Mouse (Mus musculus): Measurements from ENCODE around the gene Lonp2. TPM values are rescaled to one million over a fixed set of nuclear protein-coding genes. Genes with fewer than 3 reads are reported as not detected.
A peak's percentile ranks its signal among the peaks of the same experiment; 100 is the strongest.

Gene Lonp2
- polyA plus RNA-seq, 1 experiment from 2014 or later = 61.4 TPM

DNA sequence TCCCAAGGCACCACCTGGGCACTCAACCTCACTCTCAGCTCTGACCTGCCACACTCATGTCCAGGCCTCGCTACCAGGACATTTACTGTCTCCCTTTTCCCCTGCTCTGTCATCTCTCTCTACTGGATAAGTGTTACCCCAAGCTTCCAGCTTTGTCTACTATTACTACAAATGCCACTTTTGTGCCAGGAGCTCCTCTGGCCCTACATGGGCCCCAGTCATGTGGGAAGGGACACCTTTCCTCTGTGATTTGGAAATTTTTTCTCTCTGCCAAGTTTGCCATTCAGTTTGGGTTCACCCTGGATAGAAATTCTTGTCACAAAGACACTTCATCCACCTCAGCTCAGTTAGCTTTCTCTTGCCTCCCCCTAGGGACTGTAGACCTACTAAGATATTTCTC, 107.0 kb downstream of the Lonp2 start:
- Histone ChIP-seq H3K4me2 (ENCODE audit: low read depth, low read length) (no peak overlapping the region), H3K36me3 (ENCODE audit: control insufficient read depth, insufficient read depth, low read length) (no peaks in the 10 kb centered on the region), H3K4me3 (replicated peaks; ENCODE audit: low read length) (no peak overlapping the region), H3K27me3 (ENCODE audit: control insufficient read depth, insufficient read depth, low read length) (no peaks in the 10 kb centered on the region), H3K4me1 (ENCODE audit: control insufficient read depth, insufficient read depth, low read length) (peaks cover 36% of the 10 kb centered on the region), H3K9ac (ENCODE audit: low read length) (no peak overlapping the region), H3K9me3 (replicated peaks; ENCODE audit: control insufficient read depth, low read length) (no peaks in the 10 kb centered on the region), H3K27ac (ENCODE audit: low read length) (no peak overlapping the region)
- WGBS = 93% methylated on average over 1 of the region's 1 CpGs
- no peak for ATAC-seq (ENCODE audit: insufficient read depth, low FRiP score)

DNA sequence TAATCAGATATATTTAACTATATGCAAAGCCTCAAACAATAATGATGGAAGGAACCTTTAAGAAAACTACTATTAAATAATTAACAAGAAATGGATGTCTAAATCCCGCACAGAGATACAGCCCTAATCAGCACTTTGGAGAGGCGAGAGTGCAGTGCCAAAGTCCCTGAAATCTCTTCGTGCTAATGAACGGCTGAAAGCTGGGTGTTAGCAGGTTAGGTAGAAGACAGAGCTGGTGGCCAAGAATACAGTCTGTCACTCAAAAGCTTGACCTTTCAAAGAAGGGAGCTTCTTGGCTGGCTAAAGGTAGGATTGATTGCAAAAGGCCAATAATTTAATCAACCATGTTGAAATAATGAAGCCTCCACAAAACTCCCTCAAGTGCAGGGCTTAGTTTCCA, 110.3 kb downstream of the Lonp2 start:
- peaks cover 24% of the 10 kb centered on the region for H3K4me1 ChIP-seq (ENCODE audit: control insufficient read depth, insufficient read depth, low read length)
- H3K4me2 ChIP-seq (ENCODE audit: low read depth, low read length) = no peak overlapping the region
- no peaks in the 10 kb centered on the region for H3K27me3 ChIP-seq (ENCODE audit: control insufficient read depth, insufficient read depth, low read length)
- 75% methylated on average over 4 of the region's 4 CpGs for WGBS
- no peak overlapping the region for H3K4me3 ChIP-seq (replicated peaks; ENCODE audit: low read length)
- ATAC-seq (ENCODE audit: insufficient read depth, low FRiP score) = no peak
- no peaks in the 10 kb centered on the region for H3K36me3 ChIP-seq (ENCODE audit: control insufficient read depth, insufficient read depth, low read length)
- no peak overlapping the region for H3K27ac ChIP-seq (ENCODE audit: low read length)
- no peaks in the 10 kb centered on the region for H3K9me3 ChIP-seq (replicated peaks; ENCODE audit: control insufficient read depth, low read length)
- no peak overlapping the region for H3K9ac ChIP-seq (ENCODE audit: low read length)

DNA sequence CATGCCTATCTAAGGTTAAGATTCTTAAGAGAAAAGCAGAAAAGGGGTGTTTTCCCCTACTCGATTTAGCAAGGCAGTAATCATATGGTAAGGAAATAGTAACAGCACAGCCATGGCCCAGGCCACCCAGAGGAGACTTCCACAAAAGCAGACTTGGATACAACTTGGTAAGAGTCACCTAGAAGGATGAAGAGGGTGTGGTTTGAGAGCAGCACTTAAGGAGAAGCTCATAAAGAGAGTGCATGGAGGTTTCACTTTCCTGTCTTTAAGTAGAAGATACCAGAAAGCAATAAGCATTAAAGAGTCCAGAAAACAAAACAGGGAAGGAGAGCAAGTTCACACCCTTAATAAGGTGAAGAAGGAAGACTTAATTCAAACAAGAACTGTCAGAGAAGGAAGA, 111.1 kb downstream of the Lonp2 start:
- Histone ChIP-seq H3K36me3 (ENCODE audit: control insufficient read depth, insufficient read depth, low read length) (no peaks in the 10 kb centered on the region), H3K9me3 (replicated peaks; ENCODE audit: control insufficient read depth, low read length) (no peaks in the 10 kb centered on the region), H3K4me2 (ENCODE audit: low read depth, low read length) (no peak overlapping the region), H3K4me1 (ENCODE audit: control insufficient read depth, insufficient read depth, low read length) (peaks cover 24% of the 10 kb centered on the region), H3K9ac (ENCODE audit: low read length) (no peak overlapping the region), H3K4me3 (replicated peaks; ENCODE audit: low read length) (no peak overlapping the region), H3K27ac (ENCODE audit: low read length) (no peak overlapping the region), H3K27me3 (ENCODE audit: control insufficient read depth, insufficient read depth, low read length) (no peaks in the 10 kb centered on the region)
- no peak for ATAC-seq (ENCODE audit: insufficient read depth, low FRiP score)
- WGBS = 71% methylated on average over 1 of the region's 1 CpGs

DNA sequence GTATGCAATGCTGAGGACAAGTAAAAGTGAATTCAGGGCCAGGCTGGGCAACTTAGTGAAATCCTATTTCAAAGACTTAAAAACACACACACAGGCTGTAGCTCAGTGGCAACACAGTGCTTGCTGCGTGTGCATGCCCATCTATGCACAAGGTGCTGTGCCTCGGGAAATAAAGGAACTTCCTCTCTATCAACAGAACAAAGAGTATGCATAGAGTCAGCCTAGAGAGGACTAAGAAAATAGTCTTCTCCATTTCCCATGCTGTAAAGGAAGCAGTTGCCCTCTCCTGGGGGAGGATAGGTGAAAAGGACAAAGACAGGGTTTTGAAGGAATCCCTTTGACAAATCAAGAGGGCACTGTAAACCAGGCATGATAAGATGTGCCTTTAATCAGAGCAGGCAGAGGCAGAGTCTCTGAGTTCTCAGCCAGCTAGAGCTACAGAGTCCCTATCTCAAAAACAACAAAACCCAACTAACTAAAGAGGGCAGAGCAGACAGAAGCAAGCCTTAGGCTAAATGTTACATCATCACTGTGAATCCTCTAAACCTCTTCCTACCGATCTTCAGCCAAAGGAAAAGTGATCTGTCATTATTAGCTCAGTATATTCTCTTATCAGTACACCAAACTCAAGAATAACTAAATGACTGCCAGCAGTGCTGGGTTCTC, 111.7 kb downstream of the Lonp2 start:
- Histone ChIP-seq H3K9me3 (replicated peaks; ENCODE audit: control insufficient read depth, low read length) (no peaks in the 10 kb centered on the region), H3K9ac (ENCODE audit: low read length) (no peak overlapping the region), H3K36me3 (ENCODE audit: control insufficient read depth, insufficient read depth, low read length) (no peaks in the 10 kb centered on the region), H3K4me3 (replicated peaks; ENCODE audit: low read length) (no peak overlapping the region), H3K27ac (ENCODE audit: low read length) (no peak overlapping the region; the same call in 1 of the 2 replicates), H3K4me1 (ENCODE audit: control insufficient read depth, insufficient read depth, low read length) (peaks cover 20% of the 10 kb centered on the region), H3K4me2 (ENCODE audit: low read depth, low read length) (no peak overlapping the region), H3K27me3 (ENCODE audit: control insufficient read depth, insufficient read depth, low read length) (no peaks in the 10 kb centered on the region)
- no peak for ATAC-seq (ENCODE audit: insufficient read depth, low FRiP score)
- 38% methylated on average over 3 of the region's 3 CpGs for WGBS

DNA sequence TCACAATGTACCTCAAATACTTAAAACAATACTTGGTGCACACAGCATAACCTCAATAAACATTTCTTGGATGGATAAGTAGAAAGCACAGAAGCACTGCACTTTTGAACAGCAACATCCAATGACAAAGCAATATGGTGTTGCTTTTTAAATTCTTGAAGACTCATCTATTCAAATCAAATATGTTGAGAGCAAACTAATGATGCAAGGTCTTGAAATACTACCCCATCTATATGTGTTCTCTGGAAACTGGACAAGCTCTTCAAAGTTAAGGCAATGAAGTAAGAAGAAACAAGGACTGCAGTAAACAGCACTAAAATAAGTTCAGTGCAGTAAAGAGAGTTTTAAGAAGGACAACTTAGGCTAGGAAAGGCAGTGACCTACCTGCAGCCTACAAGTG, 117.1 kb downstream of the Lonp2 start:
- H3K27ac ChIP-seq (ENCODE audit: low read length) = no peak overlapping the region
- H3K36me3 ChIP-seq (ENCODE audit: control insufficient read depth, insufficient read depth, low read length) = no peaks in the 10 kb centered on the region
- H3K9ac ChIP-seq (ENCODE audit: low read length) = no peak overlapping the region
- no peaks in the 10 kb centered on the region for H3K27me3 ChIP-seq (ENCODE audit: control insufficient read depth, insufficient read depth, low read length)
- H3K4me1 ChIP-seq (ENCODE audit: control insufficient read depth, insufficient read depth, low read length) = peaks cover 13% of the 10 kb centered on the region
- no peak overlapping the region for H3K4me2 ChIP-seq (ENCODE audit: low read depth, low read length)
- no peak for ATAC-seq (ENCODE audit: insufficient read depth, low FRiP score)
- H3K4me3 ChIP-seq (replicated peaks; ENCODE audit: low read length) = no peak overlapping the region
- H3K9me3 ChIP-seq (replicated peaks; ENCODE audit: control insufficient read depth, low read length) = no peaks in the 10 kb centered on the region

DNA sequence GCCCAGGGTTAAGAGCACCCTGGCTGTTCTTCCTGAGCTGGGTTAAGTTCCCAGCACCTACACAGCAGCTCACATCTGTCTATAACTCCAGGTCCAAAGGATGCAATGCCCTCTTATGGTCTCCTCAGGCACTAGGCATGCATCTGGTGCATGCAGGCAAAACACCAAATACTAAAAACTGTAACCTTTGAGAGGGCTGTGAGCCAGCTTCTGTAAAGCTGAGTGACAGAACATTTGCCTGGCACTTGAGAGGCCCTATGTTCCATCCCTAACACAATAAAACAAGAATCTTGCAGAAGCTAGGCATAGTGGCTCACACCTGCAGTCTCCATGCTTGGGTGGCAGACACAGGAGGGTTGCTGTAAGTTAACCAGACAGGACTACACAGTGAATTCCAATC, 117.8 kb downstream of the Lonp2 start:
- Histone ChIP-seq H3K9ac (ENCODE audit: low read length) (no peak overlapping the region), H3K36me3 (ENCODE audit: control insufficient read depth, insufficient read depth, low read length) (no peaks in the 10 kb centered on the region), H3K9me3 (replicated peaks; ENCODE audit: control insufficient read depth, low read length) (no peaks in the 10 kb centered on the region), H3K4me3 (replicated peaks; ENCODE audit: low read length) (no peak overlapping the region), H3K27me3 (ENCODE audit: control insufficient read depth, insufficient read depth, low read length) (no peaks in the 10 kb centered on the region), H3K4me2 (ENCODE audit: low read depth, low read length) (no peak overlapping the region), H3K27ac (ENCODE audit: low read length) (no peak overlapping the region), H3K4me1 (ENCODE audit: control insufficient read depth, insufficient read depth, low read length) (peaks cover 13% of the 10 kb centered on the region)
- ATAC-seq (ENCODE audit: insufficient read depth, low FRiP score) = no peak

DNA sequence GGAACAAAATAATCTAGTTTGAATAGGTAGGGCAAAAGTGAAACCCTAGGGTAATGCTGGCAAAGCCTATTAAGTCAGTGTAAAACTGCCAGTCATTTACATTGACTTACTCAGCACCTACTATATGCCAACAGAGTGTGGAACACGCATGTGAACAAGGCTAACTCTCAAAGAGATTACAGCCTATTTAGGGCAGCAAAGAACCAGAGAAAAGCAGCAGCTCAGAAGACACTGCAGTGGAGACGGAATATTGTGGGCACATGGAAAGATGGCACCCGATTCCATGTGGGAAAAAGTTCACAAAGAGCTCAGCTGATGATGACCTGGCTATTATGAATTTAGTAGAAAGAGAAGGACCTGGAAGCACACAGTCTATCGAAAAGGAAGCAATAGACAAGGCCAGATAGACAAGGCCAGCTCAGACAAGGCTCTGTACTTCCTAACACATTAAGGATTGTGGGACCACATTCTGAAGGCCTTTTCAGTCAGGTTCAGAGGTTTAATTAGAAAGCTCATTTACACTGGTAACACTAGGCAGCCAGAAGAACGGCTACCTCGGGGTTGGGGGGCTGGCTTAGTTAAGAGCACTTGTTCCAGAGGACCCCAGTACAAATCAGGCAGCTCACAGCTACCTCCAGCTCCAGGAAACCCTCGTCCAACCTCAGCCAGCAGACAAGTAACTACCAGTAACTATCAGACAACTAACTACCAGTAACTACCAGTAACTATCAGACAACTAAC, 118.9 kb downstream of the Lonp2 start:
- Histone ChIP-seq H3K4me2 (ENCODE audit: low read depth, low read length) (no peak overlapping the region), H3K9ac (ENCODE audit: low read length) (no peak overlapping the region), H3K4me3 (replicated peaks; ENCODE audit: low read length) (no peak overlapping the region), H3K27ac (ENCODE audit: low read length) (no peak overlapping the region), H3K4me1 (ENCODE audit: control insufficient read depth, insufficient read depth, low read length) (peaks cover 16% of the 10 kb centered on the region), H3K9me3 (replicated peaks; ENCODE audit: control insufficient read depth, low read length) (no peaks in the 10 kb centered on the region), H3K27me3 (ENCODE audit: control insufficient read depth, insufficient read depth, low read length) (no peaks in the 10 kb centered on the region), H3K36me3 (ENCODE audit: control insufficient read depth, insufficient read depth, low read length) (no peaks in the 10 kb centered on the region)
- no peak for ATAC-seq (ENCODE audit: insufficient read depth, low FRiP score)
- 78% methylated on average over 7 of the region's 7 CpGs for WGBS

DNA sequence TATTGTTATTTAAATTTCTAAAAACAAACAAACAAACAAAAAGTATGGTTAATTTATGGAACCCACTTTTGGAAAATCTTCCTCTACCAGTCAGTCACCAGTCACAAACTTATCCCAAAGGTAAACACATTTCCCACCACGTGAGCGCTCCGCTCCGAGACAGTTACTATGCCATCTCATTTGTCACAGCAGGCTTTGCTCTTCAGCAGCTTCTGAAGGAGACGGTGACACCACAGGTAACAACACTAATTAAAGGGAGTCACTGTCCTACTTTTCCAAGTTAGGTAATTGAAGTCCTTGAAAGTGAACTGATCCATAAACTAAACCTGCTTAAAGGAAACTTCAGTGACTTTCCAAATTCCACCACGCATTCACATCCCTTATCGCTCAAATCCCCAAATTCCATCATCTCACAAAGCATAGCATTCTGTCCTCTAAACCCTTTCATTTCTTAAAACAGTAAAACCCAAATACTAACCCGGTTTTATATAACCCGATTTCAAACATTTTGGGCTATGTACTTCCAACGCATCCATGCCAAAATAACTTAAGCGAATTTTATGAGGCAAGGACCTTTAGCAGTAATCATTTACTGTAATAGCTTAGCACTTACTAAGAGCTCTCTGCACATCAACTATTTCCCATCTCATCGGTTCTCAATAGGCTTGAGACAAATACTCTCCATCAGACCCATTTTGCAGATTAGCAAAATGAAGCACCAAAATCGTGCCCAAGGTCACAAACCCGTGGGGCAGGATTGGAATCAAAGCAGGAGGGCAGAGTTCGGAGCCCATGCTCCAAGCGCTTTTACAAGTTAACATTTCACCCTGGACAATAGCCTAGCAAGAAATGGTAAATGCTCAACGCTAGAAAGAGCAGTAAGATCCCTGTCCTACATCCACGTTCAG, 120.7 kb downstream of the Lonp2 start:
- Histone ChIP-seq H3K4me3 (replicated peaks; ENCODE audit: low read length) (peak overlapping the region; percentile 68), H3K4me2 (ENCODE audit: low read depth, low read length) (peak overlapping the region; percentile 66), H3K9ac (ENCODE audit: low read length) (peak overlapping the region; percentile 97), H3K27me3 (ENCODE audit: control insufficient read depth, insufficient read depth, low read length) (no peaks in the 10 kb centered on the region), H3K9me3 (replicated peaks; ENCODE audit: control insufficient read depth, low read length) (no peaks in the 10 kb centered on the region; the same call in 1 of the 2 replicates), H3K27ac (ENCODE audit: low read length) (peak overlapping the region; percentile 95), H3K36me3 (ENCODE audit: control insufficient read depth, insufficient read depth, low read length) (no peaks in the 10 kb centered on the region), H3K4me1 (ENCODE audit: control insufficient read depth, insufficient read depth, low read length) (peaks cover 11% of the 10 kb centered on the region)
- ATAC-seq (ENCODE audit: insufficient read depth, low FRiP score) = no peak
- WGBS = 8% methylated on average over 18 of the region's 18 CpGs

Measured in stomach, embryonic 16.5 days (tissue).